Mouse (Mus musculus) small intestine, adult 2 months (tissue): ENCODE measurements around the gene Abhd12. TPM values are rescaled to one million over a fixed set of nuclear protein-coding genes. Genes with fewer than 3 reads are reported as not detected.
A peak's percentile ranks its signal among the peaks of the same experiment; 100 is the strongest.
"Not testable (repeated sequence)": the region's sequence is repeated elsewhere in the genome, so short reads cannot be mapped to it uniquely, and the experiment has no call there.

ENCODE experiments used
- H3K27ac ChIP-seq: fragments of 200-500 bp; 2 replicates; pipeline ENCODE4 v1.5.1; 2012; ENCODE audit warnings: low read depth, low read length, control low read depth, inconsistent platforms; ENCODE audit not compliant: insufficient read depth
- H3K27me3 ChIP-seq: fragments of 200-500 bp; 2 replicates; pipeline ENCODE4 v1.6.1; 2012; ENCODE audit warnings: mild to moderate bottlenecking, moderate library complexity, low read length, inconsistent platforms; ENCODE audit not compliant: control insufficient read depth, insufficient read depth
- H3K36me3 ChIP-seq: fragments of 200-500 bp; 2 replicates; pipeline ENCODE4 v1.6.1; 2012; ENCODE audit warnings: mild to moderate bottlenecking, low read length, control low read depth, inconsistent platforms; ENCODE audit not compliant: control insufficient read depth, insufficient read depth
- H3K4me1 ChIP-seq: fragments of 200-500 bp; 2 replicates; pipeline ENCODE4 v1.6.1; 2012; ENCODE audit warnings: low read length, inconsistent platforms, mixed read lengths; ENCODE audit not compliant: control insufficient read depth, insufficient read depth, insufficient read length
- H3K4me3 ChIP-seq: fragments of 200-500 bp; 2 replicates; pipeline ENCODE4 v1.5.1; 2012; ENCODE audit warnings: low read depth, mild to moderate bottlenecking, control low read depth, inconsistent platforms, low read length, moderate library complexity
- CTCF ChIP-seq: fragments of 200-500 bp; IDR thresholded peaks from 2 replicates; pipeline ENCODE4 v1.5.1; 2012; ENCODE audit warnings: low read depth, mild to moderate bottlenecking, control low read depth, inconsistent platforms, low read length, moderate library complexity, mixed read lengths; ENCODE audit not compliant: insufficient replicate concordance, insufficient read length; ENCODE audit errors: extremely low read depth
- POLR2A ChIP-seq: fragments of 200-500 bp; IDR thresholded peaks from 2 replicates; pipeline ENCODE4 v1.6.1; 2012; ENCODE audit warnings: low read depth, mild to moderate bottlenecking, control low read depth, inconsistent platforms, low read length, moderate library complexity
- WGBS: fragments of 180-500 bp; shearing (Covaris S2); methylation state at CpG from one replicate; pipeline ENCODE4 v1.1.7; 2018; 5-methylcytosine and 5-hydroxymethylcytosine counted together
- polyA plus RNA-seq: library from polyadenylated mRNA; depleted of rRNA; stranded (reverse); fragments of >200 nt; gene quantifications from 2 replicates; pipeline ENCODE4 v1.2.3, GENCODE M21; 2012

The Abhd12 gene
- polyA plus RNA-seq, 1 experiment: 85.9 TPM

- TF ChIP-seq CTCF: no peak
- 0 out of 2 replicates have a peak, but pooled peaks have one; percentile 31 for TF ChIP-seq POLR2A
- Histone ChIP-seq H3K4me1 (peaks cover 13% of the 10 kb centered on the region; the same call in 1 of the 2 replicates), H3K27ac (peak overlapping the region; percentile 78), H3K36me3 (no peaks in the 10 kb centered on the region), H3K4me3 (peak overlapping the region; percentile 85), H3K27me3 (no peaks in the 10 kb centered on the region)
- under 1% methylated on average over 35 of the region's 35 CpGs for WGBS
These were observed 5.0 kb upstream of the Abhd12 start for GRCm38 (mm10) chr2:150909429-150910039.

- WGBS: 42% methylated on average over 6 of the region's 6 CpGs
- H3K4me1 ChIP-seq: peaks cover 12% of the 10 kb centered on the region; the same call in 1 of the 2 replicates
- H3K36me3 ChIP-seq, H3K4me3 ChIP-seq, H3K27me3 ChIP-seq, H3K27ac ChIP-seq: not testable (repeated sequence)
These were observed 4.3 kb upstream of the Abhd12 start for GRCm38 (mm10) chr2:150908881-150909280.

GRCm38 (mm10) chr2:150904936-150905450 is 452 bp upstream of the Abhd12 start, which contains the start of gene Gins1:
Gins1 (plus strand) TSS chr2:150905400.
- H3K4me1 ChIP-seq: peaks cover 18% of the 10 kb centered on the region; the same call in 1 of the 2 replicates
- no peaks in the 10 kb centered on the region for H3K27me3 ChIP-seq
- peak within 1 kb of the TSS; percentile 85 for H3K27ac ChIP-seq
- WGBS: 32% methylated on average over 9 of the region's 9 CpGs
- peak within 1 kb of the TSS; percentile 91 for H3K4me3 ChIP-seq
- no peak for TF ChIP-seq POLR2A
- TF ChIP-seq CTCF: 0 out of 2 replicates have a peak, but pooled peaks have one; percentile 8
- no peaks in the 10 kb centered on the region for H3K36me3 ChIP-seq

GRCm38 (mm10) chr2:150902347-150902746 is 2.2 kb downstream of the Abhd12 start:
- no peaks in the 10 kb centered on the region for H3K36me3 ChIP-seq
- TF ChIP-seq CTCF (no peak), POLR2A (no peak)
- H3K27me3 ChIP-seq: no peaks in the 10 kb centered on the region
- peak overlapping the region; percentile 40; the same call in 1 of the 2 replicates for H3K4me3 ChIP-seq
- 0 out of 2 replicates have a peak overlapping the region, but pooled peaks have one; percentile 27 for H3K27ac ChIP-seq
- peaks cover 17% of the 10 kb centered on the region; the same call in 1 of the 2 replicates for H3K4me1 ChIP-seq
- WGBS: 72% methylated on average over 8 of the region's 8 CpGs

- WGBS: 51% methylated on average over 6 of the region's 6 CpGs
- TF ChIP-seq POLR2A (no peak), CTCF (no peak)
These were observed 4.2 kb downstream of the Abhd12 start for GRCm38 (mm10) chr2:150900341-150900740.

GRCm38 (mm10) chr2:150895691-150896252 is 8.8 kb downstream of the Abhd12 start:
- peak overlapping the region; percentile 65 for H3K27ac ChIP-seq

More at GRCm38 (mm10) chr2:150900341-150900740, 4.2 kb downstream of the Abhd12 start:
- no peak overlapping the region for H3K4me3 ChIP-seq
- no peaks in the 10 kb centered on the region for H3K36me3 ChIP-seq
- peak overlapping the region; percentile 40; the same call in 1 of the 2 replicates for H3K27ac ChIP-seq
- H3K4me1 ChIP-seq: peaks cover 24% of the 10 kb centered on the region
- no peaks in the 10 kb centered on the region for H3K27me3 ChIP-seq

GRCm38 (mm10) chr2:150894617-150895267 is 9.8 kb downstream of the Abhd12 start:
- no peaks in the 10 kb centered on the region for H3K27me3 ChIP-seq
- peaks cover 17% of the 10 kb centered on the region for H3K4me1 ChIP-seq
- WGBS: 78% methylated on average over 2 of the region's 2 CpGs
- H3K27ac ChIP-seq: no peak overlapping the region
- no peak overlapping the region for H3K4me3 ChIP-seq
- H3K36me3 ChIP-seq: 0 out of 2 replicates have a peak, but pooled peaks cover 2% of the 10 kb centered on the region
- no peak for TF ChIP-seq CTCF

More at GRCm38 (mm10) chr2:150895691-150896252, 8.8 kb downstream of the Abhd12 start:
- Histone ChIP-seq H3K27me3 (no peaks in the 10 kb centered on the region), H3K4me3 (no peak overlapping the region), H3K4me1 (peaks cover 18% of the 10 kb centered on the region), H3K36me3 (no peaks in the 10 kb centered on the region)
- TF ChIP-seq CTCF: no peak
- TF ChIP-seq POLR2A: no peak
- 84% methylated on average over 7 of the region's 7 CpGs for WGBS
